Mouse (Mus musculus) ES-E14 (cell line): ENCODE results near the gene Kcnk2.

ENCODE experiments used
- CHD2 ChIP-seq: IDR thresholded peaks from 2 replicates; pipeline ENCODE4 v1.6.1; 2014; ENCODE audit warnings: mild to moderate bottlenecking, low read depth, low read length, inconsistent platforms
- HCFC1 ChIP-seq: IDR thresholded peaks from 2 replicates; pipeline ENCODE4 v1.6.1; 2012; ENCODE audit warnings: low read length, inconsistent platforms, borderline replicate concordance; ENCODE audit not compliant: insufficient read depth
- ZC3H11A ChIP-seq: IDR thresholded peaks from 2 replicates; pipeline ENCODE4 v1.6.1; 2012; ENCODE audit warnings: low read depth, mild to moderate bottlenecking, inconsistent platforms, low read length, borderline replicate concordance

DNA sequence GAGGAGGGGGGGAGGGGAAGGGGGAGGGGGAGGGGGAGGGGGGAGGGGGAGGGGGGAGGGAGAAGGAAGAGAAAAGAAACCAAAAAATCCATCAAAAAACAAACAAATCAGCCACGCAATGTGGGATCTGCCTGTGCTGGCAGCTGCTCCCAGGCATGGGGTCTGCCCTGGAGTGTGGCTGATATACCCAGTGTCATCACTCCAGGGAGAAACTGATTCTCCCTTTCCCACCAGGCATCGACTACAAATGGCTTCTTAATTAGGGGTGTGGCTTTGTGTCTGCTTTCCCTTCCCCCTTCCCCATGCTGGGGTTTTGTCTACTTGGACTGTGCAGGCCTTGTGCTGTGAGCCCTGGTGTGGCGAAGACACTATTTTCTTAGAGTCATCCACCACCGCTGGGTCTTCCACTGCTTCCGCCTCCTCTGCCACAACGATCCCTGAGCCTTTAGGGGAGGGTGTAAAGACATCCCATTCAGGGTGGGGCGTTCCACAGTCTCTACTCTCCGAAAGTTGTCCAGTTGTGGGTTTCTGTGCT is 97.0 kb downstream of the Kcnk2 start:
- TF ChIP-seq ZC3H11A (no peak), CHD2 (no peak), HCFC1 (no peak)
